Mouse (Mus musculus): ENCODE data around the gene Tubb4a. TPM values are rescaled to one million over a fixed set of nuclear protein-coding genes. Genes with fewer than 3 reads are reported as not detected.
A peak's percentile ranks its signal among the peaks of the same experiment; 100 is the strongest.
"Not testable (repeated sequence)": the region's sequence is repeated elsewhere in the genome, so short reads cannot be mapped to it uniquely, and the experiment has no call there.

Tubb4a gene
- 100 to 1,000 TPM; 620 to 748 TPM for total RNA-seq (2021)

DNA sequence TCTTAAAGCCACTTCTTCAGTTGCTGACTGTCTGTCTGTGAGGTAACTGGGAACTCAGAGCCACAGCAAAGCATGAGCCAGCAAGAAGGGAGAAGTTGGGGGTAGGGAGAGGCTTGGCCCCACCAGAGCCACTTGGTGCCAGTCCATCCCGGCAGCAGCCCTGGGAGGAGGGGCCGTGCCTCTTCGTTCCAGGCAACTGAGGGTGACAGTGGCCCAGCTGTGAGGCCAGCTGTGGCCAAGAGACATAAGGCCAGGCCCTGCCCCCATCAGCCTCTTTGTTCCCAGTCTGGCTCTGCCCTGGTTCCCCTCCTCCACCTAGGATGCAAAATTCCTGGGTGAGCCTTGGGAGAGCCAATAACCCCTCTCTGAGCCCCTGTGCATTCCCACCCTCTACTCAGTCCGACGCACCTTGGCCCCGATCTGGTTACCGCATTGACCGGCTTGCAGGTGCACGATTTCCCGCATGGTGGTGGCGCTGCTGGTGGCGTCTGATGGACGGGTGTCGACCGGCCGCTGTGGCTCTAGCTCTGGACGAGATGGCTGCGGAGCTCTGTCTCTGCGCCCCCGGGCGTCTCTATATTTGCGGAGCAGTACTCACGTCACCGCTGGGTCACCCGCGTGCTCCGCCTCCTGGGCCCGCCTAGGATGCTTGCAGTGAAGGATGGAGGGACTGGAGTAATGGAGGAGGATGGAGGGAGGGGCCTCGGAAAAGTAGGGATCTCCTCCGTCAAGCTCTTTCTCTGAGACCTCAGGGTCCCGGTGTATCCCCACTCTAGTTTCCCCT, at the start of gene Tubb4a:
Gene Tubb4a (minus strand): TSS at position 734 of the 784 bp plus-strand sequence.
- intact Hi-C loops (cut with DNase I) = no loop called here
- peak; percentile 86 to 87 for DNase-seq (ENCODE audit: low spot score in 2 of 2)

DNA sequence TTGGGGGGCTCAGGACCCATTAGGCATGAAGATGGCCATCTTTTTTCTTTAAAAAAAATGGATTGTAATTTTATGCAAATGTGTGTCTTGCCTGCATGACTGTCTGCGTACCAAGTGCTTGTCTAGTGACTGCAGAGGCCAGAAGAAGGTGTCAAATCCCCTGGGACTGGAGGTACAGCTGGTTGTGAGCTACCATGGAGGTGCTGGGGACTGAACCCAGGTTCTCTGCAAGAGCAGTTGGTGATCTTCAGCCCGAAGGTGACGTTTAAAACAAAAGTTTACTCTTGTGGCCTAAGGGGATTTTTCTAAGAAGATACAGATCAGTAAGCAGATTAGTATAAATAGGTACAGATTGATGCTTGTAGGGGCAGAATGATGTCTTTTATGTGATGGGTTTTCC, 48.1 kb upstream of the Tubb4a start:
- intact Hi-C loops (cut with DNase I) = no loop called here
- DNase-seq (ENCODE audit: low spot score in 2 of 2) = no peak

DNA sequence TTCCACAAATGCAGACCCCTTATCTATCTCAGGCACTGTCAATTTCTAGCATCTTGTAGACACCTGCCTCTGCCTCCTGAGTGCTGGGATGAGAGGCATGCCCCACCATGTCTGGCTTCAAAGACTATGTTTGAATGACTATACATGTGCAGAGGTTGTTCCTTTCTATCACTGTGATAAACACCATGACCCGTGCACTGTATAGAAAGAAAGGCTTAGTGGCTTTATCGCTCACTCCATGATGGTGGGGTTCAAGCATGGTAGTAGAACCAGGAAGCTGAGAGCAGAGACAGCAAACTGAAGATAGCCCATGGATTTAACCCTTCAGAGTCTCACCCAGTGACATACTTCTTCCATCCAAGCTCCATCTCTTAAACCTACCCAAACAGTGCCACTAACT, 47.1 kb upstream of the Tubb4a start:
- DNase-seq (ENCODE audit: low spot score in 2 of 2) = no peak
- intact Hi-C loops (cut with DNase I) = no loop called here

DNA sequence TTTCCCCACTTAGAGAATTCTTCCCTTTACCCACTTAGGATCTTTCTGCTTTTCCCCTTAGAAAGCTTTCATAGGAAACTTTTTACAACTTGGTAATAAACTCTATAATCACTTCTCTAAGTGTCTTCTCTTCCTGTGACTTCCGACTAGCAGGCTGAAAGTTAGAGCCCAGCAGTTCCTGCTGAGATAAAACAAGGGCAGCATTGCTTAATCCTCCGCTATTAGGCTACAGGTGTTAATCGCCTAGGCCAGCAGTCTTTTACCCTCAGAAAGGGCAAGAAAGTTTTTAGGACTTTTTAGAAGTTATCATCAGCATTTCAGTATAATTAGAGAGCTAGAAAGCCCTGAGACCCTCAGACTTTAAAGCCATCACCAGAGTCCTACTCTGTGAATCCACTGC, 46.4 kb upstream of the Tubb4a start:
- DNase-seq (ENCODE audit: low spot score in 2 of 2); intact Hi-C loops (cut with DNase I): not testable (repeated sequence)

DNA sequence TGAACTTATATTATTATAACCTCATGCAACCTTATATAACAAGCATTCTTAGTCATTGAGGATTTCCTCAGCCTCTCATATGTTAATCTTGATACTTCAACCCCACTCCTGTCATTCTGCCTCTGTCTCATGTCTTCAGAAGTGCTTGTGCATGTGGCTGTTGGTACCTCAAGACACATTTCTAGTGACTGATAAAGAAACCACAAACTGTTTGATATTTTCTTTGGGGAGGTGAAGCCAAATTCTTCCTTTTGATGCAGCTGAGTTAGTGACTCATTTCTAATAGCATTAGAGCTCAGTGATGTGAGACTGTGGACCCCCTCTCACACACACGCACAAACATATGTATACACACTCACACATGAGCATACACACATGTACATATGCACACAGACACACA, 44.2 kb upstream of the Tubb4a start:
- DNase-seq (ENCODE audit: low spot score in 2 of 2) = no peak
- intact Hi-C loops (cut with DNase I) = no loop called here

DNA sequence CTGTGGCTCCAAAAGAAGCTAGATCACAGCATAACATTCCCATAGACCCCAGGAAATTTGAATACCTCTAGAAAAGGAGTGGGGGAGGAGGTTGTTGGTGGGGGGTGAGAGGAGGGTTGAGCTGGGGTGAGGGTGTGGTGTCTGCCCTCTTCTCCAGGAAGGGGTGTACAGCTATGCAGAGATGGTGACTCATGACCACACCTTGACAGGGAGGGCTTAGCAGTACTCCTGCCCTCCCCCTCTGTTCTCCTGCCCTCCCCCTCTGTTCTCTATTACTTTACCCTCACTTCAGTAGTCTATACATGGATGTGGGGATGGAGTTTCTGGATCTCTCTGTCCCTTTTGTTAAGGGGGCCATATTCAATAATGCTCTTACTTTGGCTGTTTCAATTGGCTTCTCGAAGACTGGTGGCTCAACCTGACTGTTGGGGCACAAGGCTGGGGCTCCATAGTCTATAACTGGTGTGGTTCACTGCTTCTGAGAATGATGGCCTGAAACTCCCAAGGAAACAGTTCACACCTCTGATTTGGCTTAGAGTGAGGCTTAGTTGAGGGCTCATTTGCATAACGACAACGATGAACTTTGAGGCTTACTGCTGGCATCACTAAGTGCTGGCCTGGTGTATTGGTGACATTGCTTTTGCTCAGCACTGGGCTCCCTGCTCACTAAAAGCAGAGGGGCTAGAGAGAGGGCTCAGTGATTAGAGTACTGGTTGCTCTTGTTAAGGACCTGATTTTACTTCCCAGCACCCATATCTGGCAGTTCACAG, 38.5 kb upstream of the Tubb4a start:
- DNase-seq (ENCODE audit: low spot score in 2 of 2) = no peak
- intact Hi-C loops (cut with DNase I) = no loop called here

DNA sequence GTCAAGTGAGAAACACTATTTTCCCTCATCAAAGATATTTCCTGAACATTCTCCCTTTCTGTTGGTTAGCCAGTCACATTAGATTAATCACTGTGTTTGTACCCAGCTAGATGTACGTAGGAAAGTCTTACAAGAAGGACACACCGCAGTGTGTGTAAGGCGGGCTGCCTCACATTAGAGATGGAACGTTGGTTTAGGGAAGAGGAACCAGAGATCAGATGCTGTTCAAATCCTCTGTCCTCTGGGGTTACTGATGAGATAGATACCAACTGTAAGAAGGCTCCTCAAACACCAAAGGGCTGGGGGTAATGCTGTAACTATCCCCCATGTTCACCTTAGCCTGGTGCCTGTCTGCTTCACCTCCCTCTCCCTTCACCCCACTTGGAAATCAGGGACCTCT, 37.2 kb upstream of the Tubb4a start:
- no peak for DNase-seq (ENCODE audit: low spot score in 2 of 2)

DNA sequence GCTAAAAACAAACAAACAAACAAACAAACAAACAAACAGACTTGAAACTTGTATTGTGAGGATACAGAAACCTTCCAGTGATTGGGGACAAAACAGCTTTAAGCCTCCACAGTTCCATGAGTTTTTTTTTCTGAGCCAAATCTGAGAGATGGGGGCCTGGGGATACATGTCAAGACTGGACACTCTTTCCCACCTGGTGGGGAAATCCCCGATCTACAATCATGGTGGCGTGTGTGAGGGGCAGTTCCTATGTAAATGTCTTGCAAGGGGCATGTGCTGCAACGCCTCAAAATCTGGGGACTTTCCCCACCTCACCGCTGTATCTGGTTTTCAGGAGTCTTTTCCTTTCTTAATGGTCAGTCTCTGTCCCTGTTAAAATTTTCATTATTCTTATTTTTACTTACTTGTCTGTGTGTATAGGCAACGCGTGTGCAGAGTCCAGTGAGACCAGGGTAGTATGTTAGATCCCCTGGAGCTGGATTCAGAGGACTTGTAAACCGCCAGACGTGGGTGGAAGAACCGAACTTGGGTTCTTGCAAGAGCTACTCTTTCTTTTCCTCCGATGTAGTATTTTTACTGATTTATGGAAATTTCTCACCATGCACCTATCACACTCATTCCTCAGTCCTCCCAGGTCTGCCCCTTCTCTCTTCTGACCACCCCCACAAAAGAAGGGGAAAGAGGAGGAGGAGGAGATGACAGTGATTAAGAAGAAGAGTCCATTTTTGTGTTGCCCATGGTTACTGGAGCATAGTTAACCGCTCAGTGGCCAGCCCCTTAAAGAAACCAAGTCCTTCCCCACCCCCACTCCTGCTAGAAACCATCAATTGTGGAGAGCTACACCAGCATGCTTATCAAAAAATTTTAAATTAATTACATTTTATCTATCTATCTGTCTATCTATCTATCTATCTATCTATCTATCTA, 35.9 kb upstream of the Tubb4a start:
- DNase-seq (ENCODE audit: low spot score in 2 of 2) = no peak
- intact Hi-C loops (cut with DNase I) = no loop called here

More for the DNA sequence above, 37.2 kb upstream of the Tubb4a start:
- intact Hi-C loops (cut with DNase I) = no loop called here

DNA sequence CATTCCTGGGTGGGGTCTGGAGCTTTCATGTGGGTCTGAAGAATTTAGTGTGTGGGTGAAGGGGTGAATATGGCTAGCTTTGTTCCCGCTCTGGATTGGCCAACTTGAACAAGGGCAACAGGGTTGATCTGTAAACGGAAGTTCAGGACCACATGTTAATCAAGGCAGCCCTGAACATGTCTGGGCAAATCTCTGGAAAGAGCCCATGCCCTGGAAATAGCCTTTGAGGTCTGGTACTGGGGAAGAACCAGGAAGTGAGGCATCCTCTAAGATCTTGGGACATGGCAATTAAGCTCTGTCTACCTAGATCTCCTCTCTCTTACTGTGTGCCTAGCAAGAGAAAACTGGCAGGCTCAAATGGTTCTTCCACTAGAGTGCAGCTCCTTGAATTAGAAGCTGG, 34.3 kb upstream of the Tubb4a start:
- intact Hi-C loops (cut with DNase I) = no loop called here
- DNase-seq (ENCODE audit: low spot score in 2 of 2) = no peak

DNA sequence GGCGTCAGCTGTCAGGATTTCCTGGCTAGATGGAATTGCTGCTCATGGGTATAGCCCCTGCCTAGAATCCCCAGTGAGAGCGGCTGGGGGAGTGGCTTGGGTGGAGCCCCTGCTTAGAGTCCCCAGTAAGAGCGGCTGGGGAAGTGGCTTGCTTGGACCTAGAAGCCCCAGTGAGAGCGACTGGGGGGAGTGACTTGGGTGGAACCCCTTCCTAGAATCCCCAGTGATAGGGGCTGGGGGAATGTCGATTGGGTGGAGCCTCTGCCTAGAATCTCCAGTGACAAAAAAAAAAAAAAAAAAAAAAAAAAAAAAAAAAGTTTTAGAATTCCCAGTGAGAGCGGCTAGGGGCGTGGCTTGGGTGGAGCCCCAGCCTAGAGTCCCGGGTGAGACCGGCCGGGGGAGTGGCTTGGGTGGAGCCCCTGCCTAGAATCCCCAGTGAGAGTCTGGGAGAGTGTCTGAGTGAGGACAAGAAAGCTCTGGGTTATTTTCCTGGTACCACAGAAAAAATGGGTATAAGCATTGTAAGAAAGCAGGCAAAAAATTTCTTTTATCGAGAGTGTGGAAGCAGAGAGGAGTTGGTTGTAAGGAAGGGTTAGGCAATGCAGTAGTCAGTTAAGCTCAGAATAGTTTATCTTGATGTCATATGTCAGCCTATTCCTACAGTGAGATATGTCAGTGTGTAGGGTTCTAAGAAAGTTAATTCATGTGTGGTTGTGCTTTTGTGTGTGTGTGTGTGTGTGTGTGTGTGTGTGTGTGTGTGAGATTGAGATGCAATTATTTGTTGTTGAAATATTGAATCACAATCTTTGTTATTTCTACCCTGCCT, 31.2 kb upstream of the Tubb4a start:
- intact Hi-C loops (cut with DNase I) = no loop called here
- no peak for DNase-seq (ENCODE audit: low spot score in 2 of 2)

DNA sequence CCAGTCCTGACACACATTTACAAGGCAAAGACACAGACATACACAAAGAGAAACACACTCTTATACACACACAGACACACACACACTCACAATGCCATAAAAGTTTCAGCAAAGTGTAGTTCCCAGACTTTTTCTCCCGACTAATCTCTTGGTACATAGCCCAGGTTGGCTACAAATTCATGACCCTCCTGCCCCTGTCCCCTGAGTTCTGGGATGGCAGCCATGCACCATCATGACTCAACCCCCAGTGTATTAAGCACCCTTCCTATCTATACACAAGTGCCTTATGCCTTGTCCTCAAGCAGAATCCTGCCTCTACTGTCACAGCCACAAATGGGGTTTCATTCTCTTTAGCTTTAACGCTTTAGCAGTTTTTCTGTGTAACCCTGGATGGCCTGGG, 29.2 kb upstream of the Tubb4a start:
- intact Hi-C loops (cut with DNase I) = no loop called here
- DNase-seq (ENCODE audit: low spot score in 2 of 2) = no peak

DNA sequence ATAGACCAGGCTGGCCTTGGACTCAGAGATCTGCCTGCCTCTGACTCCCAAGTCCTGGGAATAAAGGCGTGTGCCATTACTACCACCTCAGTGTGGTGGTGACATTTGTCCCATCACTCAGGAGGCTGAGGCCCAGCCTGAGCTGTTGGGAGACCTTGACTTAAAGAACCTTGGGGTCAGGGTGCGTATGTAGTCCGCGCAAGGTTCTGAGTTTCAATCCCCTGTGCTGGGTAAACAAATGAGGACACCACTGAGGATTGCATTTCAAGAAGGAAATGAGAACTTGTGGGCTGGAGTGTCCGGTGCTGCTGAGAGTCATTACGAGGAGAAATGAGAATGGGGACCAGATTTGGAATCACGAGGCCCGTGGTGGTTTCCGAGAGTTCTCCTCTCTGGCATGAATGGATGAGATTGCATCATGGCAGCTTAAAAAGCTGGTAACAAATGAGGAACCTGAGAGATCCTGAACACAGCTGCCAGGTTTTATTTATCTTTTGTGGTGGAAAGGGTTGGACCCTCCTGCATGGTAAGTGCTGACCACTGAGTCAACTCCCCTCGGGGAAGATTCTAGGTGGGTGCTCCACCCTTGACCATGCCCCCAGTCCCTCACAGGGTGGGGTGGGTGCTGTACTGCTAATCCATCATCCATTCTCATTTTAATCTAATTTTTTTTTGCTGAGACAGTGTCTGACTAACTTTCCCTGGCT, 25.3 kb upstream of the Tubb4a start:
- no peak for DNase-seq (ENCODE audit: low spot score in 2 of 2)
- intact Hi-C loops (cut with DNase I) = no loop called here

DNA sequence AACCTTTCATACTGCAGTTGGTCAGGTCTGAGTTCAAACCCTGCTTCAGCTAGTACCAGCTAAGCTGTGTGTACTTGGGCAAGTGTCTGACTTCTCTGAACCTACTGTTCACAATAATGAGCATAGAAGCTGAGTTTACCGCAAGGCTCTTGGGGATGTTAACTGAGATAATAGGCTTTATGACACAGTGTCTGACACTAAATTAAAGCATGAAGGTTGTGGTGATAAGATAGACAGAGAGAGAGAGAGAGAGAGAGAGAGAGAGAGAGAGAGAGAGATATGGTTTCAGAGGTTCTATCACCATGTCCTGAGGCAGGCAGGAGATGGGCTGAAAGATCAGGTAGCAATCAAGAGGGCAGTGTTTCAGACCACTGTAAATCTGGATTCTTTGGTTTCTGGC, 22.4 kb upstream of the Tubb4a start:
- no peak for DNase-seq (ENCODE audit: low spot score in 2 of 2)
- intact Hi-C loops (cut with DNase I) = no loop called here

DNA sequence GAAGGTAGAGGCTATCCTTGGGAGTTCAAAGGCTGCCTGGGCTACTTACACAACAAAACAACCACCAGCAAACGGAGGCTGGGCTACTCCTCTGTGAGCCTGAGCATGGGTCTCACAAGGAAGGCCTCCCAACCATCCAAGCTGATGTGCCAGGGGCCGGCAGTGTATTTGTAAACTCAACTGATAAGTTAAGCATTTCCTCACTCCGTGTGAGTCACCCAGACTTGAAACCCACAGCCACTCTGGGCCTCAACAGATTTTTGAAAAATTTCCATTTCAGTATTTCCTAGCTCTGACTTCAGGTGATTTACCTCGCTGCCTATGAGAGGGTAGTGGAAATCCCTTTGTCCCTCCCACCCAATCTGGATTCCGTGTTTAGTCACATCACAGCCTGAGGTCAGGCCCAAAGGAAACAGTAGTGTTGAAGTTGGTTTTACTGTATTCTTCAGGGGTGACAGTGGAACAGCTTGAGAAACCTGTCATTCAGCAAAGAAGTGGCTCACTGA, 21.1 kb upstream of the Tubb4a start:
- intact Hi-C loops (cut with DNase I) = no loop called here
- no peak for DNase-seq (ENCODE audit: low spot score in 2 of 2)

DNA sequence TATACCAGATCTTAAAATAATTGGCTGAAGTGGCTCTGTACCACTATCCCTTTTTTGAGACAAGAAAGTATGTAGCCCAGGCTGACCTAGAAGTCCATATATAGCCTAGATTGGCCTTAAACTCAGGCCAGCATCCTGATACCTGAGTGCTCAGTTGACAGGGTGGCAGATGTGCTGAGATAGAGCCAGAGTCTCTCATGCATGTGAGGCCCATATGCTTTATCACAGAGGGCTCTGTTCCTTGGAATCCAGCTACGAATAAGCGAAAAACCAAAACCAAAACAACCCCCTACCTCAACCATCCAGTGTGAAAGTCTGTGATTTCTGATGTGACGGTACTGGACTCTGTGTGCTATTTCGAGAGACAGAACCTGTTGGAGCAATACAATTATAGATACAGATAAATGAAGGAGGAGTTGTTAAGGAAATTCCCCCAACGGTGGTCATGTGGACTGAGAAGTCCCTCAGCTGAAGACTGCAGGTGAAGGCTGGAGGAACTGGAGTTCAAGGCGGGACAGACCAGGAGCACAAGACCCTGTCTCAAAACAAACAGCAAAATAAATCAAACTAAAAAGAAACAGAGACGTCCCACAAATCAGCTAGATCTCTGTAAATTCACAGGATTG, 20.6 kb upstream of the Tubb4a start:
- DNase-seq (ENCODE audit: low spot score in 2 of 2) = no peak
- intact Hi-C loops (cut with DNase I) = no loop called here

DNA sequence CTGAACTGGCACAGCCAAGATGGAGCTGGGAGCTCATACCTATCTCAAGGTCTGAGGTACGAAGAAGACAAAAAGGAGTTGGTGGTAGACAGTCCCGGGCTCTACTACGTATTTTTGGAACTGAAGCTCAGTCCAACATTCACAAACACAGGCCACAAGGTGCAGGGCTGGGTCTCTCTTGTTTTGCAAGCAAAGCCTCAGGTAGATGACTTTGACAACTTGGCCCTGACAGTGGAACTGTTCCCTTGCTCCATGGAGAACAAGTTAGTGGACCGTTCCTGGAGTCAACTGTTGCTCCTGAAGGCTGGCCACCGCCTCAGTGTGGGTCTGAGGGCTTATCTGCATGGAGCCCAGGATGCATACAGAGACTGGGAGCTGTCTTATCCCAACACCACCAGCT, 19.5 kb upstream of the Tubb4a start:
- intact Hi-C loops (cut with DNase I) = no loop called here
- no peak for DNase-seq (ENCODE audit: low spot score in 2 of 2)

DNA sequence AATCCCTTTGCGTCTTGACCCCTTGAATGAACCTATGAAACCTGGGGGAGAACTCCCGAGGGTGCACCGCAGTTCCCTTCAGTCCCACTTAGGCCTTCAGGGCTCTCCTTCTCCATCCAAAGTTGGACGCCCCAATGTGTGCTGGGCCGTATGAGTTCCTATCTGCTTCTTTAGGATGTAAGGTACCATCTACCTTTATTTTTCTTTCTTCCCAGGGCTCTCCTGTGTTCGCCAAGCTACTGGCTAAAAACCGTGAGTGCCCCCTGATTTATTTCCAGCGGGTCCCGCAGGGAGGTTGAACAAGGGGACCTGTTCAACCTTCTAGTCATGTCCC, 18.4 kb upstream of the Tubb4a start:
- intact Hi-C loops (cut with DNase I) = no loop called here
- no peak for DNase-seq (ENCODE audit: low spot score in 2 of 2)
